Mouse (Mus musculus): Measurements from ENCODE around the gene Limch1.

Gene Limch1

DNA sequence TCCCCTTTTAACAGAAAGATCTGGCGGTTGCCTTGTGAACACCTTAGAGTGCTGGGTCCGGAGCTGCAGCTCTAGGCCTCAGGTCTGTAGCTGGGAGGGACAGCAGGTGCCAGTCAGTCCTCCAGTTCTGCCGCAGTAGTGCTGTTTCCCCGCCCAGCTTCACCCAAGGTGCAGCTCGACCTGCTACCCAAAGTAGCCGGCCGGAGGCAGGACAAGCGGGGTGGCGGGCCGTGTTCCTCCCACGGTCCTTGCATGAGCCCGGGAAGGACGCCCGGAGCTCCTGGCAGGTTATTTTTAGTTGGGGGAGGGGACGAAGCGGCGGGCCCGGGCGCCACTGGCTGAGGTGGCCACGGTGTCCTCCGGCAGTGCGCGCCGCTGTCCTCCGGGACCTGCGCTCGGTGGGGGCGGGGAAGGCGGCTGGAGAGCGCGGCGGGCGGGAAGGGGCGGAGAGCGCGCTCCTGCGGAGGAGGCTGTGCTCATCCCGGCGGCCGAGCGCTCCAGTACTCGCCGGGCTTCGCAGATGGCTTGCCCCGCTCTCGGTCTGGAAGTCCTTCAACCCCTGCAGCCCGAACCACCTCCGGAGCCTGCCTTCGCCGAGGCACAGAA lies at the start of gene Limch1:
Gene Limch1 (plus strand): TSS at position 438 of the 606 bp plus-strand sequence.
- no peak for DNase-seq (ENCODE audit: low read depth)

DNA sequence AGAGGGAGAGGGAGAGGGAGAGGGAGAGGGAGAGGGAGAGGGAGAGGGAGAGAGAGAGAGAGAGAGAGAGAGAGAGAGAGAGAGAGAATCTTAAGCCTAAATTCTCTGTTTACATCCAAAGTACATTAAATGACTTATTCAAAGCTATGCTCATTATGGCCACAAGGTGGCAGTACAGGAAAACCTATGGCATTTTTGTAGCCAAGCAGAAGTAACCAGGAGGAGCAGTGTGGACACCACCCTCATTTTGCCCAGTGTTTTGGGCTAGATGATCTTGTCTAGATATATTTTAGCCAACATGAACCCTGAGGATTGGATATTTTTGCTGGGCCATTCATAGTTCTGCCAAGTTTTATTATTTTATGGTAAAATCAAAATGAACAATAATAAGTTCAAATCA lies 48.5 kb upstream of the Limch1 start:
- peak; percentile 74 for DNase-seq (ENCODE audit: low read depth)

DNA sequence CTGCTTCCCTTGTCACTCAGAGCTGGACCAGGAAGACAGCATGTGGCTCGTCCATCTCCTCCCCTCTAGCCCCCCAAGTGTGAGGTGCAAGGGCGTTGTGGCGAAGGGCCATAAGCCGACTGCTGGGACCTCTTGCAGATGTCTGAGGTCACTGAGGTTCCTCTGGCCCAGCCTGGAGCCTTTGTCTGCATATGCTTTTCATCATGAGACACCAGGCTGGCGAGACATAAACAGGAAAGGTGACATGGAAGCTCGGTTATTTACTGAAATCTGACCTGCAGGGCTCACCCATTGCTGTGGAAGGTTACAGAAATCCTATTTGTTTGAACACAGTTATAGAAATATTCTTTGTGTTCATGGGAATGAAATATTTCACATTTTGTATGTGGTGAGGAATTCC lies 45.7 kb upstream of the Limch1 start:
- no peak for DNase-seq (ENCODE audit: low read depth)

DNA sequence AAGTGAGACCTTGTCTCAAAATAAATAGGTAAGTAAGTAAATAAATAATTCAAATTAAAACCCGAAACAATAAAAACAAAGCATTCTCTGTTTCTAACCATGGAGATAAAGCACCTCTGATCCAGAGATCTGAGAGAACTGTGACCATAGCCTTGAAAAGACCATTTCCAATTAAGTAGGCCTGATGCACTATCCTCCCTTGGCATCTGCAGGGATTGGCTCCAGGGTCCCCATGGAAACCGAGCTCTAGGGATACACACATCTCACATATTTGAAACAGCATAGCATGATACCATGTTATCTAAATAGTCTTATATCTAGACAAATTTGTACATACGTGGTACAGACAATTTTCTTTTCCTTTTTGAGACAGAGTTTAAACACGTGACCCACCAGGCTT lies 43.7 kb upstream of the Limch1 start:
- DNase-seq (ENCODE audit: low read depth): no peak

DNA sequence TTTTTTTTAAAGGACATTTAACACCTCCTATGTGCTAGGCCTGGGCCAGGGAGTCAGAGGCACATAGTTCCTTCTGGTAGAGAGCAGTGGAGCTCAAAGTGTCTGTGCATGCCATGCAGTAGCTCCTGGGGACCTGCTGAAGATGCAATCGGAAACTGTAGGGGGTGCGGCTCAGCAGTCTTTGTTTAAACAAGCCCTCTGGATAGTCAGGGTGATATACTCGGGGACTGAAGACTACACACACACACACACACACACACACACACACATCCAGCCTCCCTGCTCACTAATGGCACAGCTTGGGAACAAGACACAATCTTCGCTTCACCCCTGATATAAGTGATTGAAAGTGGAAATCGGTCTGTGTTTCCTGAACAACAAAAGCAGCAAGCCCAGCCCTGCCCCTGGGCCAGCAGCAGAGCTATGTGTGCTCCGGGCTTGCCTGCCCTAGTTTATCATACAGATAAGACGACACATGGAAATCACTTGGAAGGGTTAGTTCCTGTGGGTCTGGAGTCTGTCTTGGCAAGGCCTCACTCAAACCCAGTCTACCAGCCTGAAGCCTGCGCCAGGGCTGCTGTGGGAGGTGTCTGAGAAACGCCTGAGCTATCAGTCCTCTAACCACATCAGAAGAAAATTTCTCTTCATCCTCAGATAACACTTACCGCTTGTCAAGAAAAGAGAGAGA lies 42.2 kb upstream of the Limch1 start:
- no peak for DNase-seq (ENCODE audit: low read depth)

DNA sequence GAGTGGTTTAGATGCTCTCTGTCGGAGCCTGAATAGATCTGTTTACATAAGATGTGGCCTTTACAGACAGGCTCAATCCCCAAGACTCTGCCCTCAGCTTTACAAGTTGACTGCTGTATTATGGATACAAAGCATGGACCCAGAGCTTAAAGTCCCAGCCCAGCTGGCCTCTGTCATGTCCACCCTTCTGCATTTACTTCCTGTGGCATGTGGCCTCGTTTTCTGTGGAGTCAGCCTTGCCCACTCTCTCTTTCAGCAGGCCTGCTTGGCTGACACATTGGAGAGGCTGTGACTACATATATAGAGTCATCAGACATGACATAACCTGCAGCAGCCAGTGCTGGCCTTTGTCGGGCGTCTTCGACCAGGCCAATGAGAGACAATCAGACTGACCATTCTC lies 37.8 kb upstream of the Limch1 start:
- DNase-seq (ENCODE audit: low read depth): no peak

DNA sequence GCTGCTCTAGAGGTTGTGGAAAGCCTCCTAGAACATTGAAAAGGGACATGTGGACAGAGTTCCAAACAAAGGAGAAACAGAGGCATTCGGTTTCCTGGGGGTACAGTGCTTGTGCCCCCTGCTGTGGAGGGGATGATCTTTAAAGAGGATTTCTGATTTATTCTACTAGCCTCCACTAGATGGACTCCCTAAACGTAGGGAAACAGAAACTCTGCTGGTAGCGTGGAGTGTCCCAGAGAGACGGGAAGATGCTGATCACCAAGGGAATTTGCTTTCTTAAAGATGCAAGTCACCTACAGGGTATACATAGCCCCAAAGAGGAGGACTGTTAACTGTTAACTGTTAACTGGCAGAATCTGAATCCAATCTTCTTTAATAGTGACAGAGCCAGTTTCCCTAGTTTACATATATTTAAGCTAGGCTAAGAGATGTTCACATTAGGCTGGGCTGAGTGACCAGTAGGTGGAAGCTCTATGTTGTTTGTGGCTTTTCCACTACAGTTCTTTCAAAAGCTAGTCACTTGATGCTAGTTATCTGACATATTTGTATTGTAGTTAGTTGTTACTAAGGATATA lies 35.1 kb upstream of the Limch1 start:
- no peak for DNase-seq (ENCODE audit: low read depth)

DNA sequence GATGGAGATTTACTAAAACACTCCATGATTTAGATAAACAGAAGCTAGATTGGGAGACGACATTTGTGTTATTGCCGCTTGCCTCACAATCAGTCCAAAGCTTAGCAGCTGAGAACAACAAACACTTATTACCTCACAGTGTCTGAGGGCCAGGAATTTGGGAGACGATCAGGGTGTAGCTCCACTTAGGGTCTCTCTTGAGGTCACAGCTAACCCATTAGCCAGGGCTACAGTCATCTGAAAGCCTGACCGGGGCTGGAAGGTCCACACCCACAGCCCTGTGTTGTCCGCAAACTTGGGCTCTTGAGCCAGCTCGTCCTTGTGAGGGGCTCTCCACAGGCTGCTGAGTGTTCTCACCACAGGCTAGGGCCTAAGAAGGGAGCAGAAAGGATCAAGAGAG lies 32.8 kb upstream of the Limch1 start:
- no peak for DNase-seq (ENCODE audit: low read depth)

DNA sequence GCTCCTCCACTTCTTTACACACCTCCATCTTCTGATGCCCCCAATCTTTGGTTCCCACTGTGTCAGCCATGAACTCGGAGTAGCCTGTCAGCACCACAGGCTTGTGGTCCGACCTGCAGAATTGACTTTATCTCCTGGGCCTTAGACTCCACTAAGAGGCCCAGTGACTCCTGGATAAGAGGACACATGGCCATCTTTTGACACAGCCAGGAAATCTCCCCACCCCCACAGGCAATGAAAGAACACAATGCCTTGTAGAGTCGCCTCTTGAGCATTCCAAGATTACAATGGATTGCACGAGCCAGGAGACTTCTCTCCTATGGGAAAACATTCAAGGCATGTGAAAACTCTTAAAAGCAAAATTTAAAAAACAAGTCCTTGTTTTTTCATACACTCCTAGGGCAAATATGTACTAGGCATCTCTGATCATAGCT lies 30.1 kb upstream of the Limch1 start:
- no peak for DNase-seq (ENCODE audit: low read depth)

DNA sequence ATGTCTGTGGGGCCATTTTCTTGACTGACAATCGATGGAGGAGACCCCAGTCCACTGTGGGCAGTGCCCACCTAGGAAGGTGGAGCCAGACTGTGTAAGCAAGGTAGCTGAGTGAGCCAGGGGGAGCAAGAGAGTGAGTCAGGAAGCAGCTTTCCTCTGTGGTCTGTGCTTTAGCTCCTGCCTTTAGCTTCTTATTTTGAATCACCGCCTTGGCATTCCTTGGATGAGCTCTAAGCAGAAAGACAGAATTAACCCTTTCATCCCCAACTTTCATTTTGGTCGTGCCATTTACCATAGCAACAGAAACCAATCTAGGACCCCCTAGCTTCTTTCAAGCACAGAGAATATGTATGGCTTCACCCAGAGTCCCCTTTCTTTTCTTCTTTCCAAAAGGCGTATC lies 27.7 kb upstream of the Limch1 start:
- no peak for DNase-seq (ENCODE audit: low read depth)

DNA sequence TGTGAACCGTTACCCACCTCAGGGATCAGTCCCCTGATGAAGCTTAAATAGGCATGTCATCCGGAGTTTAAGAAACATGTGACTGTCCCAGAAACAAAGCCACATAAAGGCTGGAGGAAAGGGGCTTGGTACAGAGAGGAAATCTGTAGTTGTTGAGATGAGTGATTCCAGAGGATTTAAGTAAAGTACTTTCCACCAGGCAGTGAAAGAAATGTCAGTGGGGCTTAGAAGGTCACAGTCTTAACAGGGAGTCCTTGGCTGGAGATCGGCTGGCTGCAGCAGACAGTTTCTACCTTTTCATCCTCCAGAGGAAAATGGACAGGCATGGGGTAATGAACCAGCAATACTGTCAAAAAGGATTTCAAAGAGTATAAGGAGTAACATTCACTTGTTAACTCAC lies 27.2 kb upstream of the Limch1 start:
- no peak for DNase-seq (ENCODE audit: low read depth)

DNA sequence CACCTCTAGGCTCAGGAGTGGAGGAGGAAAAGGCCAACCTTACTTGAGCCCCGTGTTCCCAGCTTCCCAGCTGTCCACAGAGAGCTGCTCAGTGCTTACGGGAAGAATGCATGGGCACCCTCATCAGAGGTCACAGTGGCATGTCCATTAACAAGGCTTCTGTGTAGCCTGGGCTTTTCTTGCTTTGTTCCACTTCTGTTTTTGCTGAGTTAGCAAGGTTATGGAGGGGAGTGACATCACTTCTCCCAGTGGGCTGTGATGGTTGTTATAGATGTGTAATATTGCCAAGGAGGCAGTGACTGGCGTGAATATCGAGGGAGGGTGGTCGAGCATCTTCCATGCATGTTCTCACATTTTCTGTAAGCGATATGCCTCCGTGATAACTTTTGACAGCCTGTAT lies 26.7 kb upstream of the Limch1 start:
- DNase-seq (ENCODE audit: low read depth): no peak

DNA sequence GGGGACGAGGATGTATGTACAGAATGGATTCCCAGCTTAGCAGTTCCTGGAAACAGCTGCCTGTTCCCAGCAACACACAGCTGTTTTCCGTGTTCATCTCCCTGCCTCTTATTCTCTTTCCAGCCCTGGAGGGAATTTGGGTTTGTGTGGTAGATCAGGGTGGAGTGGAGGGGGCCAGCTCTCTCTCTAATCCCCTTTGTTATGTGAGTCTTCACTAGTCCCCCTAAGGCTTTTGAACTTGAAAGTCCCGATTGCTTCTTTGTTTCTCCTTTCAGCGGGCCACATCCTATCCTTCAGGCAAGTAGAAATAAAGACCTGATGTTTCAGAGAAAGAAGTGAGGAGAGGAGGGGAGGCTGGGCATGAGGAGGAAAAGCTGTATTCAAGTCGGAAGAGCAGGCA lies 24.7 kb upstream of the Limch1 start:
- no peak for DNase-seq (ENCODE audit: low read depth)

DNA sequence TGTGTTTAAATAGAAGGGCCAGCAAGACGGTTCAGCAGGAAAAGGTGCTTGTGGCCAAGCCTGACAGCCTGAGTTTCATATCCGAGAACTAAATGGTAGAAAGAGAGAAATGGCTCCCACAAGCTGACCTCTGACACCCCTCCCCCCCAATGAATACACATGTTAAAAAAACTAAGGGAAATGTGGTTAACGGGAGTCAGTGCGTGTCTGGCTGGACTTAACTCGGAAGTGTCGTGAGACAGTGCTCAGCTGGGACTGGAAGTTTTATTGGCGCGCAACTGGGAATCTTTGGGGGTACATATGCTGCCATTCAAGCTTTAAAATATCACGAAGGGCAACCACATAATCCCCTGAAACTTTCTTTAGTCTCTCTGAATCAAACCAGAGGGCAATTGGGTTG lies 23.0 kb upstream of the Limch1 start:
- no peak for DNase-seq (ENCODE audit: low read depth)

DNA sequence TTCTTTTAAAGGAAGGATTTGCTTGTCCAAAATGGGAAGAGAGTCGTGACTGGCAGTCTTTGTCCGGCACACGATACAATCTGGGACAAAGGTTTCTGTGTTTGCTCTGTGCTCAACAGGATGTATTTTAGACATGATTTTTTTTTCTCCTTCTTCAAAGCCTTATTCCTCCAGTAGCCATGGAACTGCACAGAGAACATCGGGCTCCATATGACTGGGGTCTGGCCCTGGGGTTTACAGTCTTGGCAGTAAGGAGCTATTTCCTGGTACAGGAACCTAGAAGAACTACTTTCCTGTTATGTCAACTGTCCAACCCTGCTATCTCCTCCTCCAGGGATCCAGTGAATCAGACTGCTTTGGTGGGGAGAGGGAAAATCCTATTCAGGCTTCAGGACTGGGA lies 22.6 kb upstream of the Limch1 start:
- DNase-seq (ENCODE audit: low read depth): no peak

DNA sequence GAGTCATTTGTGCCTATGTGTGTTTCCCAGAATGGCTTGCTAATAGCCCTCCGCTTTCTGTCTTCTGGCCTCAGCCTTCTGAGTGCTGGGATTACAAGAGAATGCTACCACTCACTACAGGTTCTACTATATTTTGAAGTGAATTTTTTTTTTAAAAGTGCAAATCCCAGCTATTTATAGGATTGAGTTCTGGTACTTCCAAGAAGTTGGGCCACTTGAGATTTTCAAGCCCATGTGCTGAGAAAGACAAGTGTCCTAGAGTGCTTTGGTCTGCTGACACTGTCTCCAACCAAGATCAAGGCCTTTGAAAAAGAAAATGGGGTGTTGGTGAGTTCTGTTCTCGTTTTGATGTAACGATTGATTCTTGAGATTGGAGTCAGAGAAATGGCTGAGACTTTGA lies 22.0 kb upstream of the Limch1 start:
- no peak for DNase-seq (ENCODE audit: low read depth)

DNA sequence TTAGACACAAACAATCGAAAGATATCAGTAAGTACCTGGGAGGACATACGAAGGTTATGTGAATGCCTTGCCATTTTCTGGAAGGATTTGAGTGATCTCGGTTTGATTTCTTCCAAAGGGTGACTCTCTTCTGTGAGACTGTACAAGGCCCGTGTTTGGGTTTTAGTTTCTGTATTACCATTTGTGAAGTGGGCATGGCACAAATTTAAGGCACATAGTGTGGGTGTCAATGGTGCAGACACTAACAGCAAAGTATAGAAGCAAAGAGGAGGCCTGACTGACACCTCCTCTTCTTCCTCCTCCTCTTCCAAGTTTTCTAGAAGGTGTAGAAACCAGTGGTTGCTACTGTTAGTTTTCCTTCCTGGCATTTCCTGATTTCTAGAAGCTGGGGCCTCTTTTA lies 16.3 kb upstream of the Limch1 start:
- DNase-seq (ENCODE audit: low read depth): no peak

DNA sequence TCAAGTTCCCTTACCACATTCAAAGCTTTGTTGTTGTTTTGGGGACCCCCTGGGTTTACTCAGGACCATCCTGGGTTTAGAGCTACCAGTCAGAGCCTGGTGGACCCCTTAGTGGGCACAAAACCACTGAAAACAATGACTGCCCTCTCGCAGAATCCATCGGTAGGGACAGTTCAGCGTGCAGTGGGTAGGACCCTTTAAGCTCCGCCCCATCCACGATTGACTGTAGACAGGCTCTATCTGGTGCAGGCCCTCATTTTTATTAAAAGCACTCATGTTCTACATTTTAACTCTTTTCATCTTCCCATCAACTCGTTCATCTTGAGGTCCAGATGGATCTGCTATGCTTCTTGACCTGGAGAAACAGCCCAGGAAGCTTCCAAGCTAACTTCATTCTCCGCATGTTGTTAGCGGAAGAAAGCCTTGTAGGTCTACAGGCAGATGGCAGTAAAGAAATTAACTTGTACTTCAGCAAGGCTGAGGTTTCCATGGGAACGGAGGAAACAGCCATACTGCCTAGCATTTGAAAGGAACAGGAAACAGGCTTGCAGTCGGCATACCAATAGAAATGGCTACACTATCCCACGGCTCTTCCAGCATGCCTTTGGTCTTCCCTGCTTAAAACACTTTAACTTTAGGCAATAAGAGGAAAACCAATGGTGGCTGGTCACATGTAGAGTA lies 14.9 kb upstream of the Limch1 start:
- no peak for DNase-seq (ENCODE audit: low read depth)

DNA sequence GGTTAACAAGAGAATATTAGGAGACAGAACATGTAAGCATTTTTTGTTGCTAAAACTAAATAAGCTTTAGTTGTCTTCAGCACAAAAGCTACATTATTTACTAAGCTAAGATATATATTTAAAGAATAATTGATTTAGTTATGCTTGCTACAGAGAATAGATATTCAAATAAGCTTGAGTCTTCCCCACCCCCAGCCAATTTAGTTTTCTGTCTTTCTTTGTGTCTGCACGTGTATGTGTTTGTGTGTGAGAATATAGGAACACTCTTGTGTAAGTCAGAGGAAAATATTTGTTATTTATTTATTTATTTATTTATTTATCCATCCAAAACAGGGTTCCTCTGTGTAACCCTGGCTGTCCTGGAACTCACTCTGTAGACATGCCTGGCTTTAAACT lies 14.3 kb upstream of the Limch1 start:
- DNase-seq (ENCODE audit: low read depth): no peak

DNA sequence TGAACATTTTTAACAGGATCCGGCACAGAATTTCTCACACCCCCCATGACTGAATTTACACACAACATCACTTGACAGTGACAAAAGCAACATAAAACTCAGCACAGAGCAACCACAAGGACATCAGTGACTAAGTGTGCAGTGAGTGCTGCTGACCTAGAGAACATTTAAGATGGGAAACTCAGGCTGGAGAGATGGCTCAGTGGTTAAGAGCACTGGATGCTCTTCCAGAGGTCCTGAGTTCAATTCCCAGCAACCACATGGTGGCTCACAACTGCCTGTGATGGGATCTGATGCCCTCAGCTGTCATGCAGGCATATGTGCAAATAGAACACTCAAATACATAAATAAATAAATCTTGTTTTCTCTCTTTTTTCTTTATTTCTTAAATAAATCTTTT lies 12.1 kb upstream of the Limch1 start:
- no peak for DNase-seq (ENCODE audit: low read depth)

DNA sequence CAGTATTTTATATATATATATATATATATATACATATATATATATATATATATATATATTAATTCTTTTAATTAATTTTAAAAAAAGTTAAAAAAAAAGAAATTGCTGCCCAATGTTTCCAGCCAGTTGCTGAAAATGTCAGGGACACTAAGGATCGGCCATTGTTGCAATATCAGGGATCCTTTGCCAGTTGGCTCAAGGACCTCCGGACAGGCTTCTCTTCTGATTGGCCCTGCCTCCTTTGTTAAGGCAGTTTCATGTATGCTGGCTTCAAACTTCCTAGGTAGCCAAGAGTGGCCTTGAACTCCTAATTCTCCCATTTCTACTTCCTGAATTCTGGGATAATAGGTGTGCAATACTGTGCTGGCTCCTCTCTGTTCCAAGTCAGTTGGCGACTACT lies 6.3 kb upstream of the Limch1 start:
- DNase-seq (ENCODE audit: low read depth): no peak

DNA sequence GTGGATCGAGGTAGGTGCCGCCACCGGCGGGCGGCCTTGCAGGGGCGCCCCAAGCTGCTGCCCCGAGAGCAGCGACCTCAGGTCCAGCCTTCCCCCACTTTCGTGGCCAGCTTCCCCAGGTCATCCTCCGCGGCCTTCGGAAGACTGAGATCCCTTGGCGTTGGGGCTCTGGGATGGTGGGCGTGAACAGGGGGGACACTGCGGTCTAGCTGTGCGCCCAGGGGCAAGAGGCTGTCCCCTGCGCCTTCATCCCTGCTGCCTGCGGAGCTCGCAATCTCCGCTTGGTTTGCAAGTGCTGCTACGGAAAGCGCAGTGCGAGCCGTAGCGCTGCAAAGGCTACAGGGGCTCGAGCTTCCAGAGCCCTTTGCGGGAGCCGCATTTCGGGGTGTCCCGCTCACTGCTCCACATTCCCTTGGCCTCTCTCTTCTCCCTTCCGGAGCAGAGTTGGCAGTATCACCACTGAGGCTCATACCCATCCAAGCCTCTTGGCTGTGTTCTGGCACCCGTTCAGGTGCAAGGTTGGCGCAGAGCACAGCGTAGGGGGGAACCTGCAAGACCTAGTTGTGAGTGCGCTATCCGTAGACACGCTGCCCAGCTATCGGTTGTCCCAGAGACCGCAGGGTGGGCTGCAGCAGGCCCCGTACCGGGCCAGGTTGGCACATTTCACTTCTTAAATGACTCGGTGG lies 512 bp downstream of the Limch1 start:
- DNase-seq (ENCODE audit: low read depth): no peak

DNA sequence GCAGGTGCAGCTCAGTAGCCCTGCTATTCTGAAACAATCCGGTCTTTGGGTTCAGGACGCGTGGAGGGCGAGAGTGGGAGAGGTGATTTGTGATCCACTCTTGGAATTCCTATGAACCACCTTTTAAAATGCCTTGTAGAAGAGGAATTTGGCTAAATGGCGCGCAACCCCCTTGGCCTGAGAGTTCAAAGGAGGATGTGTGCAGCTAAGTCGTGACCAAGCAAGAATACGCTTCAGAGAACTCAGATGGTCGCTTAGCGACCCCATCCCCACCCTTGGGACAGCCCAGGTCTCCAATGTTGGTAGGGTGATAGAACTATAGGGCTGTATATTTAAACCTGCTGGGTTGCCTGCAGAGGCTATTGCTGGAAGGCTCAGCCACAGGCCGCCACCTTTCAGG lies 1.1 kb downstream of the Limch1 start:
- DNase-seq (ENCODE audit: low read depth): no peak

Measured in induced T-regulatory cell, adult 2 months (primary cell).